In genomic region chr10:70398224-70398623, GRCm38 (mm10) we compare ENCODE assay signal across 19 mouse cellular contexts. TPM values are rescaled to one million over a fixed set of nuclear protein-coding genes. Genes with fewer than 3 reads are reported as not detected.
DNase-seq lines count a peak whose midpoint lies in the region; ATAC-seq and TF ChIP-seq lines count a peak whose summit lies in the region.
"Had no signal": no experiment of that assay in that cellular context is flagged by ENCODE, and none has a peak within 500 bp of the region (broad histone marks: within the 10 kb centered on the region; RNA-seq: fewer than 3 reads in every experiment).

No protein-coding gene starts in this region.

- no peaks in the 10 kb centered on the region for H3K36me3 ChIP-seq in liver, postnatal 0 days (replicated peaks; ENCODE audit: insufficient read depth, low read length)
- H3K36me3 ChIP-seq: heart, embryonic 10.5 days; hindbrain, embryonic 12.5 days; limb, embryonic 13.5 days had no signal

- H3K9me3 ChIP-seq in liver, postnatal 0 days (ENCODE audit: low read length) = peaks cover 3% of the 10 kb centered on the region; the same call in 1 of the 2 replicates

- H3K9ac ChIP-seq in liver, postnatal 0 days (replicated peaks) = no peak overlapping the region
- H3K9ac ChIP-seq: hindbrain, embryonic 12.5 days; limb, embryonic 13.5 days; liver, embryonic 14.5 days had no signal

- no peaks in the 10 kb centered on the region for H3K27me3 ChIP-seq in liver, postnatal 0 days (ENCODE audit: insufficient read depth, low read length)
- H3K27me3 ChIP-seq: hindbrain, embryonic 12.5 days; limb, embryonic 13.5 days; megakaryocyte, embryonic 14.5 days had no signal

- no peak overlapping the region for H3K4me2 ChIP-seq in liver, postnatal 0 days (ENCODE audit: low read depth, low read length)
- H3K4me2 ChIP-seq: hindbrain, embryonic 12.5 days; limb, embryonic 13.5 days had no signal

- peak; percentile 39 for DNase-seq in layer of hippocampus, adult 11-12 months (ENCODE audit: low spot score)
- no peak for DNase-seq in layer of hippocampus, postnatal 10 days (ENCODE audit: low spot score in 2 of 2)
- peak; percentile 71 for DNase-seq in NIH3T3 (ENCODE audit: low read depth)
- peak; percentile 38 to 54 for DNase-seq in left cerebral cortex, postnatal 36 days (ENCODE audit: low spot score in 2 of 2)
- DNase-seq in liver, postnatal 0 days = no peak
- no peak for DNase-seq in spleen, postnatal 4 days (ENCODE audit: low spot score in 2 of 2)
- DNase-seq: cerebellum, postnatal 25 days; gastrocnemius, postnatal 36 days; heart, postnatal 10 days; lung, postnatal 10 days; thymus, postnatal 36 days had no signal

- peak; percentile 86 for ATAC-seq in frontal cortex, adult (ENCODE audit: low TSS enrichment)
- no peak for ATAC-seq in liver, postnatal 0 days
- ATAC-seq: inflammation-experienced regulatory T-cells, adult 6 months; midbrain, embryonic 16.5 days had no signal

- intact Hi-C loops in left cerebral cortex, postnatal 36 days (cut with DNase I) = loop anchor here (5.0 kb wide), 1 partner anchor 34 kb away; no protein-coding TSS in a partner anchor

- WGBS in liver, postnatal 0 days (ENCODE audit: insufficient replicate concordance) = 71% methylated on average over 6 of the region's 6 CpGs

- TF ChIP-seq CTCF in liver, postnatal 0 days (IDR thresholded peaks at IDR 0.05; ENCODE audit: low read depth) = no peak

- no peak for TF ChIP-seq EP300 in liver, postnatal 0 days (IDR thresholded peaks at IDR 0.05; ENCODE audit: low read depth)

- no peak overlapping the region for H3K4me3 ChIP-seq in liver, postnatal 0 days (ENCODE audit: low read depth, low read length)
- H3K4me3 ChIP-seq: heart, embryonic 10.5 days; hindbrain, embryonic 12.5 days; limb, embryonic 13.5 days; megakaryocyte, embryonic 14.5 days had no signal

- no peaks in the 10 kb centered on the region for H3K4me1 ChIP-seq in liver, postnatal 0 days (ENCODE audit: insufficient read depth)
- H3K4me1 ChIP-seq: hindbrain, embryonic 12.5 days; limb, embryonic 13.5 days; megakaryocyte, embryonic 14.5 days had no signal

- H3K27ac ChIP-seq in liver, postnatal 0 days (ENCODE audit: low read depth) = no peak overlapping the region
- H3K27ac ChIP-seq: heart, embryonic 10.5 days; hindbrain, embryonic 12.5 days; limb, embryonic 13.5 days; liver, embryonic 14.5 days had no signal

RNA-seq across cellular contexts. Expression of gene Fam13c, which starts 42.1 kb away (rescaled TPM):
- 10 to 100 TPM; 60.0 to 61.9 TPM for total RNA-seq in layer of hippocampus, postnatal 10 days (2021)
- 10 to 100 TPM; 52.7 to 59.2 TPM for total RNA-seq in left cerebral cortex, postnatal 36 days (2021)
- 0.17 and 0.22 TPM in 2 replicates for polyA plus RNA-seq in liver, postnatal 0 days (2015; fragmentation: Nextera tagmentation; extraction: Ambion mirVana)
- polyA plus RNA-seq: inflammation-experienced regulatory T-cells, adult 6 months had no signal

Comparison
In these comparisons a context has a peak if more than half of its experiments do, and no peak if none do; other contexts are left out.
1. DNase-seq: peak in layer of hippocampus, adult 11-12 months (single experiment), NIH3T3 (single experiment) and left cerebral cortex, postnatal 36 days (2 of 2); none in layer of hippocampus, postnatal 10 days (0 of 2), liver, postnatal 0 days (single experiment) and spleen, postnatal 4 days (0 of 2).